Mouse (Mus musculus): ENCODE results near the gene Cfap77. TPM values are rescaled to one million over a fixed set of nuclear protein-coding genes. Genes with fewer than 3 reads are reported as not detected.
A peak's percentile ranks its signal among the peaks of the same experiment; 100 is the strongest.
"Not testable (repeated sequence)": the region's sequence is repeated elsewhere in the genome, so short reads cannot be mapped to it uniquely, and the experiment has no call there.

Gene Cfap77
- under 1 TPM; 0.16 to 0.30 TPM for total RNA-seq (2021)
- long read RNA-seq, experiment 1, result 0 reads
- long read RNA-seq, experiment 2, partial matches to known transcripts, result 1 of 2 reads
- long read RNA-seq, experiment 2, other reads (novel, unspliced or antisense), result 0 of 2 reads

DNA sequence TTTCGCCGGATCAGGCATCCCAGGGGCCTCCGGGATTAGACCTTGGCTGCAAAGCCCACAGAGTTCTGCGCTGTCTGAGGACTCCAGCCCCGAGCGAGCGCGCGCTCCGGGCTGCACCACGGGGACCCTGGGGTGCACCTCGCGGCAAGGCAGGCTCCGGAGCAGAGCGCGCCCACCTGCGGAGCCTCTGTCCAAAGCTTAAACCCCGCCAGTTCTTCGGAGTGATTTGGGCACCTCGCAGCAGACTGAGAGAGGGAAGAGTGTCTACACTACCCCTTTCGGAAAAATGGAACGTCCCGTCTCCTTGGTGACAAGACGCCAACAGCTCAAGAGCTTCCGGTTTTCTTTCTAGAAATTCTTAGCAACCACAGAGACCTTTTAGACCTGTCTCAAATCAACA, at the start of gene Cfap77:
TSS of gene Cfap77 (minus strand) at position 76 of the 400 bp plus-strand sequence.
- DNase-seq (ENCODE audit: low spot score in 2 of 2), result peak; percentile 45 to 54

DNA sequence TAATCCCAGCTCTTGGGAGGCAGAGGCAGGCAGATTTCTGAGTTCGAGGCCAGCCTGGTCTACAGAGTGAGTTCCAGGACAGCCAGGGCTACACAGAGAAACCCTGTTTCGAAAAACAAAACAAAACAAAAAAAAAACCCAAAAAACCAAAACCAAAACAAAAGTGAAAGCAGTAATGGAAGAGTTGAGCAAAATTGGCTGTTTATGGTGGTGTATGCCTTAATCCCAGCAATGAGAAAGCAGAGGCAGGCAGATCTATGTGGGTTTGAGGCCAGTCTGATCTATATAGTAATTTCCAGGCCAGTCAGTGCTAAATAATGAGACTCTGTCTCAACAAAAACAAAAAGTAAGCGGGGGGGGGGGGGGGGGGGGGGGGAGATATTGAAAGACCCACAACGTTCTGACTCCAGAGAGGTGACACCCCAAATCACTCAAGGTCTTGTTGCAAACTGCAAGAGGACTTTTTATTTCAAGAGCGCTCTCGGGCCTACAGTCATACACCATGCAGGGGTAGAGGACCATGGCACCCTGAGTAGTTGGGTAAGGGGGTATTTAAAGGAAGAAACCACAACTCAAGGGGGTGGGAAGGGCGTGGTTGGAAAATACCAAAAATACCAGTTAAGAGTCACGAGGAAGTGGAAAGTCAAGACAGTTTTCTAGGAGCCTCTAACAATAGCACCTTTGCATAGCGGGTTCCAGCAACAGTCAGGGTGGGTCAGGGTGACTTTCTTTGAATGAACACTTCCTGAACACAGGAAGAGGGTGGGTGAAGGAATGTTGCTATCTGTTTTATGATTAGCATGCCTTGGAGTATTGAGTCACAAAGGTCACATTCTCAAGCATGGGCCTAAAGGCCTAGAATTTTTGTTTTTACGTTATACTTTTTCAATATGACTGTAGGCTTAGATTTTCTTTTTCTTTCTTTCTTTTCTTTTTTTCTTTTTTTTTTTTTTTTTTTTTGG, 47.8 kb upstream of the Cfap77 start:
- DNase-seq (ENCODE audit: low spot score in 2 of 2), result not testable (repeated sequence)

DNA sequence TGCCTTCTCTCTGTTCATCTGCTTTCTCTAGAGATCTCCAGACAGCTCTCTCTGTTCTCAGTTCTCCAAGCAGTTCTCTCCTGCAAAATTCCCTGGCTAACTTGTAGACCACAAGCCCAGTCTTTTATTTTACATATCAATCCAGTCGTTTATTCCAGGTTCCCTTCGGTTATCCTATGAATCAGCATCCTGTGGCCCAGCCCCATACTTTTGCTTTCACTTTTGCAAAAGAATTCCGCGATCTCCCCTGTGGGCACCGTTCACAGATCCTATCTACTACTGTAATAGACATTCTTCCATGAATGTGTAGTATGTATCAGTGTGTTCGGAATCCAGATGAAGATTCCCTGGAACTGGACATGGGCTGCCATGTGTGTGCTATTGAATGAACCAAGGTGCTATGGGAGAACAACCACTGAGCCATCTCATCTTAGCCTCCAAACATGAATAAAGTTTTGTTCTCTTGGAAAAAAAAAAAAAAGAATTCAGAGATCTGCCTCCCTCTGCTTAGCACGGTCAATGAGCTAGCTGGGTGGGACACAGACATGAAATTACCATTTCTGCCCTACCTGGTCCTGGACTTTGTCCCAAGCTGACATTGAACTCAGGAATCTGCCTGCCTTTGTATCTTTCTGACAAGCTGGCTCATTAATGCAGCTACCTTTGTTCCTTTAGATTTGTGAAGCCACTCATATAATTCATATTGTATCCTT, 46.1 kb upstream of the Cfap77 start:
- peak in 1 of 2 experiments; percentile 11 for DNase-seq (ENCODE audit: low spot score in 2 of 2)

DNA sequence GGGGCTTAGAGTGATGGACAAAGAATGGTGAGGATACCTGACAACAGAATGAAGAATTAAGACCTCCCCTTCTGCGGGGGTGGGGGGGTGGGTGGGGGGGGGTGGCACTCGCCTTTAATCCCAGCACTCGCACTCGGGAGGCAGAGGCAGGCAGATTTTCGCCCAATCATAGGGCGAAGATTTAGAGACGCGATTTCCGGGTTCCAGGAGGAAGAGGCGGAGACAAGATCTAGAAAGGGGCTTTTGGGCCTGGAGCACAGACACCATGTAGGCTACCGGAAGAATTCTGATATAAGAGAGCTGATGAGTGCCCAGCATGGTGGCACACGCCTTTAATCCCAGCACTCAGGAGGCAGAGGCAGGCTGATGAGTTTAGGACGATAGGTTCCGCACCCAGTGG, 44.8 kb upstream of the Cfap77 start:
- no peak for DNase-seq (ENCODE audit: low spot score in 2 of 2)

DNA sequence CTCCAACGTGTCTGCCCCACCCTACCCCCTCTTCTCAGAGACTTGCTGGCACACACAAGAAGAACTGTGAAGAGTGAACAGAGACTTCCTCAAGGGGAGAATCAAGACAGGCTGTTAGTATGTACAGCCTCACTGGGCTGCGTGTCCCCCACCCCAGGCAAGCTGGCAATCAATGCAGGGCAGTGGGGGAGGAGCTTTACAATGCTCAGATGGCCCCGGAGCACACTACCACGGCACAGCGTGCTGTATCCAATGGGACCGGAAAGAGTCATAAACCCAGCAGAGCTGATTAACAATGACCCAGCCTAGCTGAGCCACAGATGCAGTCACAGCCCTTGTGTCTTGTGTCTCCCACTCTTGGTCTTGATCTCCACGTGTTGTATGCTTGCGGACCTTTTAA, 43.9 kb upstream of the Cfap77 start:
- no peak for DNase-seq (ENCODE audit: low spot score in 2 of 2)

DNA sequence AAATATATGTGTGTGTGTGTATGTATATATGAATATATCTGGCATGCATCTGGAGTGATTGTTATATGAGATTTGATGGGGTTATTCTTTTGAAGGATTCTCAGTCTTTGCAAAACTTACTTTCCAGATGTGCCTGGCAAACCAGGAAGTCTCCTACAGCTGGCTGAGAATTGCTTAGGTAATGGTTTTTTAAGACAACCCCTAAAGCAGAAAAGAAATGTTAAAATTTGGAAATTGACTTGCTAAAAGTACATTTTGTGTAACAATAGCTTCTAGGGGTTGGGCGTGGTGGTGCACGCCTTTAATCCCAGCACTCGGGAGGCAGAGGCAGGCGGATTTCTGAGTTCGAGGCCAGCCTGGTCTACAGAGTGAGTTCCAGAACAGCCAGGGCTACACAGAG, 43.1 kb upstream of the Cfap77 start:
- DNase-seq (ENCODE audit: low spot score in 2 of 2), result not testable (repeated sequence)

DNA sequence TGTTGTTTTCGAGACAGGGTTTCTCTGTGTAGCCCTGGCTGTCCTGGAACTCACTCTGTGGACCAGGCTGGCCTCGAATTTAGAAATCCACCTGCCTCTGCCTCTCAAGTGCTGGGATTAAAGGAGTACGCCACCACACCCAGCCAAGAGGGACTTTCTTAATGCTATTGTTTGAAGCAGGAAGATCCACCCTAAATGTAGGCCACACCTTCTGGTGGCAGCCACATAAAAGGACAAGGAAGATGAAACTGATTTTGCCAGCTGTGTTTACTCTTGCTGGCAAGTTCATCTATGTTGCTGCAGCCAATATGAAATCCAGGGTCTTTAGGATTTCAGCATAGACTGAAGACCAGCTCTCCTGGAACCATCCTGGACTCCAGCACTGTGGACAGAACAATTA, 42.6 kb upstream of the Cfap77 start:
- DNase-seq (ENCODE audit: low spot score in 2 of 2), result no peak

DNA sequence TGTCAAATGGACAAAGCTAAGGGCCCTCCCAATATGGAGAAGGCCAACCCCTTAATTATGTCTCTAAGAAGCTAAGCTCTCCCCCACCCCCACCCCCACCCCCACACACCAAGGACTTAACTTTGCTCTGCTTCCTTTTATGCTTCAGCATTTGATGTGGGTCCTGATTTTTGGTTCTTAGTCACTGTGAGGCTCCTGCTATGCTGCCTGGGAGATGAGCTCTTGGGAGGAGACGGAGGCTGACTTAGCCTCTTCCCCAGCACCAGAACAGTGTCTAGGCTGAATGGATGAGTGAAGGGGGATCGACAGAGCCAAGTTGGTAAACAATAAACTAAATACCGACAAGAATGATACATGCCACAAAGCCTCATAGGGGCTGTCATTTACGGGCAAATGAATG, 41.9 kb upstream of the Cfap77 start:
- no peak for DNase-seq (ENCODE audit: low spot score in 2 of 2)

DNA sequence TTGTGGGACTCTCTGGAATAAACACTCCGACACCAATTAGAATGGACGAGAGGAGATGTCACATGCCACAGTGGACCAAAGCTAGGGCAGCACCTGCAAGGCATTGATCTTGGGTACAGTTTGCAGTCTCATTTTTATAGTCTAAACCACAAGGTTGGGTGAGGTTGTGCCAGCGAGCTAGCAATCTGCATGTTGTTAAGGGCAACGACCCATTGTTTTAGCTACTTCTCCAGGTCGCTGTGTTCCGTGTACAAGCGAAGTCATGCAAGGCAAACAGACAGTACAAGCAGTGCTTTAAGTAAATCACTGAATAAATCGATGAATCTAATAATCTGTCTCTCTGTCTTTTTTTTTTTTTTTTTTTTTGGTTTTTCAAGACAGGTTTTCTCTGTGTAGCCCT, 40.8 kb upstream of the Cfap77 start:
- no peak for DNase-seq (ENCODE audit: low spot score in 2 of 2)

DNA sequence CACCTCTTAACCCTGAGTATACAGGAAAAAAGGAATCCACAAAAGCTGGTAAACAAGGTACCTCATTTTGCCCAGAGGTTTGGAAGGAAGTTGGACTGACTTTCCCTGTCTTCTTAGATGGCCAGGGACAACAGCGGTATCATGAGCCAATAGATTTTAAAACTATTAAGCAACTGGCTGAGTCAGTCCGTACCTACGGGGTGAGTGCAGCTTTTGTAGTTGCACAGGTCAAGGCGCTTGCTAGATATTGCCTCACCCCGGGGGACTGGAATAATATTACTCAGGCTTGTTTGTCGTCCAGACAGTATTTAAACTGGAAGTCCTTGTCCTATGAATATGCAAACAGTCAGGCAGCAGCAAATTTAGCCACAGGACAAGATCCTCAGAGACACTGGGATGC, 34.4 kb upstream of the Cfap77 start:
- DNase-seq (ENCODE audit: low spot score in 2 of 2), result not testable (repeated sequence)

DNA sequence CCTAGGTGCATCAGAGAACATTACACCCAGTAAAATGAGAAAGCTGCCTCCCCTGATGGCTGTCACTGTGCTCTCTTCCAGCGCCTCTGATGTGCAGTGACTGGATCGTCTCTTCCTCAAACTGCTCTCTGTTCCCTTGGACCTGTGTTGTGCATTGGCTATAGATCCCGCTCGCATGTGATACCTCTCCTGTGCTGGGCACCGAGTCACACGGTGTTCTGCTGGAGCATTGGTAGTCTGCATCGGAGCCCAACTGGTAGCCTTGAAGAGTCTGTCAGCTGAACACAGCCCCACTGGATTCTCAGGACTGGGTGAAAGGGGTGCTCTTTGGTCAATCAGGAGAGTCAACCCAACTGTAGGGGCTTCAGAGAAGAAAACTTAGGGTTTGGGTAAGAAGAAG, 31.2 kb upstream of the Cfap77 start:
- DNase-seq (ENCODE audit: low spot score in 2 of 2), result no peak

DNA sequence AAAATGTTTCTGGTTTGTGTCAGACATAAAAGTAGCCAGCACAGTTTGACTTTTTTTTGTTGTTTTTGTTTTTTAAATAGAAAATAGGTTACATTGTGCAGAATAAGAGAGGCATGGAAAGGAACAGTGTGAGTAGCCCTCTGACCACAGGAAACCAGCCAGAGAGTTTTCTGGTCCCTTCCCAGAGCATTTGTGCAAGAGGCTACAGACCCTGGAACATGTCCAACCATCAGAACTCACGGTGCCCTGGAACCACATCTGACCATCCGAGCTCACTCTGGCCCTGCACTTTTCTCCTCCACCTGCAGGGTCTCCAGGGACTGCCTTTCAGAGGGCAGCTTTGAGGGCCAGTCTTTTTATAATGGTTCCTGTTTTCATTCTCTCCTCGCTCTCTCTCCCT, 27.1 kb upstream of the Cfap77 start:
- no peak for DNase-seq (ENCODE audit: low spot score in 2 of 2)

DNA sequence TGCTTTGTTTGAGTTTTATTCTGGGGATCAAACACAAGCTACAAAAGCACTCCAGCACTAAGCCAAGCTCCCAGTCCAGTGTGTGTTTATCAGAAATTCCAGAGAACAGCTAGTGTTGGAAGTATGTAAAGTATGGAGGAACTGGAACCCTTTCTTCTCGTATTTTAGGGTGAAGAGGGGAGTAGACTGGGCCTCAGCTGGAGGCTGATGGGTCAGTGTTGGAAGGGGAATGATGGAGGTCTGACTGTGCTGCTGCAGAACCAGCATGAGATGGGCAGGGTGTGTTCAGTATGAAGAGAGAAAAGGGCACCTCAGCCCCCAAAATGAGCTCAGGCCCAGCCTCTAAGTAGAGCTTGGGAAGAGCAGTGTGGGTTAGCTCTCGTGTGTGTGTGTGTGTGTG, 21.4 kb upstream of the Cfap77 start:
- DNase-seq (ENCODE audit: low spot score in 2 of 2), result no peak

DNA sequence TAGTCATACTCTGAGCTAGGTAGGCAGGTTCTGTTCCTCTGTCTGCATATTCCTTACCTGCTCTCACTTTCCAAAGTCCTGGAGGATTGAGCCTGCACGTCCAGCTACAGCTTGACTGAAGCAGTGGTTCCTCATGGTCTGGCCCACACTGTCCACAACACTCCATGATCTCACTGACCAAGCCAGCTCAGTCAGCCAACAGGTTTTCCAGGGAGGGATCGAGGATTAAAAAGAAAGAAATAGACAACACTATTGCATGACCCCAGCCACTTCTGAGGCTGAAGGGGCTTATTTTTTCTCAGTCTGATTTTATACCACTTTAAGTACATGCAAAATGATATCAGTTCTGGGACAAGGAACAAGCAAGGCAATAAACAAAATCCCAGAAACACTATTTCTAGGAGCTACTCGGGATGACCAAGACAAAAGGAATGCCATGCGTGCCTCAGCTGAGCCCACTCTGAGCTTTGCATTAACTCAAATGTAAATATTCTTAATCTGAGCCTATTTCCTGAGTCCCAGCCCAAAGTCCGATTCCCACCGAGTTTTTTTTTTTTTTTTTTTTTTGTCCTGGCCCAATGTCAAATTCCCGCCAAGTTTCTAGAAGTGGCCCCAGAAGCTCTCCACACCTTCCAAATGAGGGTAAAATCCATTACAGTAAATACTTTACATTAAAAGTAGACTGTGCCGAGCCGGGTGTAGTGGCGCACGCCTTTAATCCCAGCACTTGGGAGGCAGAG, 20.6 kb upstream of the Cfap77 start:
- no peak for DNase-seq (ENCODE audit: low spot score in 2 of 2)

DNA sequence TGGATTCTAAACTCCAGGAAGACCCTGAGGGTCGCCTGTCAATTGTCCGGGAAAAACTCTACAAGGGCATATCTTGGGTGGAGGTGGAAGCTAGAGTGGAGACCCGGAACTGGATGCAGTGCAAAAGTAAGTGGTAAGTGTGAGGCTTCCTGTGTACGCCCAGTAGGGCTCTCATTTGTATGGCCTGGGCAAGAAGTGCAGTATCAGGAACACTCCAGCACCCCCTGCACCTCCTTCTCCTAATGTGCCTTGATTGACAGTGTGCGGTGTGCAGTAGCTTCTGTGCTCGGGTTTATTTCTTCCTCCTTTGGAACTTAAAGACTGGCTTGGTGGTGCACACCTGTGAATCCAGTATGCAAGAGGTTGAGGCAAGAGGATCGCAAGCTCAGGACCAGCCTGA, 19.8 kb upstream of the Cfap77 start:
- no peak for DNase-seq (ENCODE audit: low spot score in 2 of 2)

DNA sequence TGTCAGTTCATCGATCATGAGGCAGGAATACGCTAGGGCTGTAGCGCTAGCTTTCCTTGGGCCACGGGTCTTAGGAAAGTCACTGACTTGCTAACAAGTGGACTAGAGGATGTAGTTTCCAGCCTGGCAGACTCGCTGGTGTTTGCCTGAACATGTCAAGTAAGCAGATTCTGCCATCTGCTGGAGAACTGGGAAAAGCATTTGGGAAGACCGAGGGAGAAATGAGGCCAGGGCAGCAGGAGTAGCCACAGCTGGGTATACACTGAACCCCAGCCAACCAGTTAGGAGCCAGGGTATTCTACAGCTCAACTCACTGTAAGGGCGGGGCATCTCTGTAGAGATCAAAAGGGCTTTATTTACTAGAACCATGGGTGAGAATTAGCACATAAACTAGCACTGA, 11.5 kb upstream of the Cfap77 start:
- no peak for DNase-seq (ENCODE audit: low spot score in 2 of 2)

DNA sequence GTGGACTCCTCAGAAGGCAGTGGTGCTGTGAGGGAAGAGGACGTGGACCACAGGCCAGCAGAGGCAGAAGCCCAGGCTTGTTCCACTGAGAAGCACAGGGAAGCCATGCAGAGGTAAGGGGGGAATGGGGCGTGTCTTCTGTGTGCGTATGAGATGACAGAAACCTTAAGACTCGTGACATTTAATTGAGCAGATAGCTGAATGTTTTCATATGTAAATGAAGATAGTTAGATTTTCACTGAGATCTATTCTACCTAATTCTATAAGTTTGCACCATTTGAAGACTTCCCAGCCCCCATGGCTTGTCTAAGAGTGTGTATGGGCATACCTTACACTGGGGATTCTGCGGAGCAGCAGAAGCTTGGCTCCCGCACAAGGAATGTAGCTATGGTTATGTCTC, 10.9 kb upstream of the Cfap77 start:
- DNase-seq (ENCODE audit: low spot score in 2 of 2), result no peak

DNA sequence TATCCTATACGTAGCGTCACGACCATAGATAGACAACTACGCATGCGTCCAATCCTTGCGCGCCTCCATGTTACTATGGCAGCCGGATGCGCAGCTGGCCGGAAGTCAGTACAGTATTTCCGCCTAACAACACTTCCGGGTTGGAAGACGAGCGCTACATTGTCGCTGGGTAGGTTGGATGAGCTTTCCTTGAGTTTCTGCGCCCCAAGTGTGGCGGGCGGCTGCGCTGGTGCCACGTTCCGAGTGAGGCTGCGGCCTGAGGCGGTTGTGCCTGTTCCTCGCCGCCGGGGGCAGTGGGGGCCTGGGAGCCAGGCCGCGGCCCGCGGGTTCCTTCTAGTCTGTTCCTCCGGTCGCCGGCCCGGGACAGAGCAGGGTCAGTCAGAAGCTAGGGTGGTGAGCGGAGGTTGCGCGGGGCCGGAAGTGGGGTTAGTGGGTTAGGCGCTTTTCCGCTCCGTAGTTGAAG, 5.3 kb upstream of the Cfap77 start, which contains the start of gene Ttf1:
TSS of gene Ttf1 (plus strand) at position 128 of the 463 bp plus-strand sequence.
- DNase-seq (ENCODE audit: low spot score in 2 of 2), result peak; percentile 75

DNA sequence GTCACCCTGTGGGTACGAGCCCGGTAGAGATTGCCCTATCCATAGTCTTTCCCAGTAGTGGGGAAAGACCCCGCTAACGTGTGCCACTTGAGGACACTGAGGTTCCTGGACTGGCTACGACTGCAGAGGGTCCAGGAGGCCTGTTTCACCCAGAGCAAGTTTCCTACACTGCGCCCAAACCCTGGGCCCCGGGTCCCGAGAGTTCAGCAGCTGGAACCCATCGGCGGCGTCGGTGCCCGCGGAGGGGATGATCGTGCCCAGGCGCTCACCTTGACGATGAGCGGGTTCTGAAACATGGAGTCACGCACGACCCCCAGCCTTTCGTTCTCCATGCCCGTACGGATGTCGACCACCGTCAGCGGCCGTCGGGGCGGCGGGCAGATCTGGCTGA, 326 bp downstream of the Cfap77 start:
- no peak for DNase-seq (ENCODE audit: low spot score in 2 of 2)

DNA sequence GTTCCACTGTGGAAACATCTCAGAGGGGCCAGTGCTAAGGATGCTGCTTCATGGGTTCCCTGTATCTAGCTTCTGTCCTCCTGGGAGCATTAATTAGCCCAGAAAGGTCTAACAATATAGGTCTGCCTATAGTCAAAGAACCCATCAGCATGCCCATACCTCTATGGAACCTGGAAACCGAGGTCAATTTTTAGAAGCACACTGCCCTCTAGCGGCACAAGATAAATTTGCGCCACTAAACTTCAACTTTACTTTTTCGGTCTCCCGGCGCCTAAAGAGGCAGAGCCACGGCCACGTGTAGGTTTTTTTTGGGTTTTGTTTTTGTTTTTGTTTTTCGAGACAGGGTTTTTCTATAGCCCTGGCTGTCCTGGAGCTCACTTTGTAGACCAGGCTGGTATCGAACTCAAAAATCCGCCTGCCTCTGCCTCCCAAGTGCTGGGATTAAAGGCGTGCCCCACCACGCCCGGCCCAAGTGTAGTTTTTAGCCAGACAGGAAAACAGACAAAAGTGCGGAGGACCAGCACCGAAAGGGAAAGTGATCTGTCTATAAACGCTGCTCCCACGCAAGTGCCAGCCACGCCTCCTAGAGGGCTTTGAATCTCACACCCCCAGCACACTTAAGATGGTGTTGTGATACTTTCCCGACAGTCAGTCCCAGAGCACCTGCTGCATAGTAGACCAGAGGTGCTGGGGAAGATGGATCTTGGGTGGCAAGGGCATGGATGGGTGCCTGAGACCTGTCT, 893 bp downstream of the Cfap77 start:
- peak; percentile 60 to 68 for DNase-seq (ENCODE audit: low spot score in 2 of 2)
